Mouse (Mus musculus): ENCODE results near the gene Kcmf1.

- TF ChIP-seq CTCF (IDR thresholded peaks at IDR 0.05; ENCODE audit: low read depth) (no peak), EP300 (IDR thresholded peaks at IDR 0.05; ENCODE audit: low read depth) (no peak)
Measured at GRCm38 (mm10) chr6:72949161-72949756, 49.5 kb upstream of the Kcmf1 start.

All from liver, embryonic 14.5 days (tissue).